Mouse (Mus musculus): Measurements from ENCODE around the gene Rtn4ip1.
"Not testable (repeated sequence)": the region's sequence is repeated elsewhere in the genome, so short reads cannot be mapped to it uniquely, and the experiment has no call there.

Gene Rtn4ip1

DNA sequence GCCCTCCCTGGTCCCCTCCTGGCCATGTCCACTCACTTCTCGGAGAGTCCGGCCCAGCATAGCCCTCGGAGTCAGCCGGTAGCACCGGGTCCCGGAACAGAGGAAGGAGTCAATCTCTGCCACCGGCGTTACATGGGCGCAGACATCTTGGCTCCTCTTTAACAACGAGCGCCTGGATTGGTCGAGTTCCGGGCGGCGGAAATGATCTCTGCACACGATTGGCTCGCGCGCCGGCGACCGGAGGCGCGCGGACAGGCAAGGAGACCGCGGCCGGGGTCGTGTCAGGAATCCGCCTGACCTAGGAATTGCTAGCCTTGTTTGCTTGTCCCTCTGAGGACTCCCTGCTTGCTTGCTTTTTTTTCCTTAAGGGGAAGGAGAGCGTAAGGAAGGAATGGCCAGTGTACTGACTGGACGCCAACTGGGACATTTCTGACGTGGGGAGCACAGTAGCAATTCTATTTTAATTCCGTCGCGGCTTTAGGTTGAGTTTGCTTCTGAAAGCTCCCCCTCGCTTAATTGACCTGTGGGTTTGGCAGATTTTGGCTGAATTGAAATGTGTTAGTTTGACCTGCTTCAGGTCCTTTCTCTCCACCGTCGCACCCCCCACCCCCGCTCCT is at the start of gene Rtn4ip1, which contains the start of gene Qrsl1:
Gene Rtn4ip1, plus strand, starts transcription at position 230 of the 617 bp plus-strand sequence.
Gene Qrsl1, minus strand, starts transcription at position 168 of the 617 bp plus-strand sequence.
- in situ Hi-C loops (cut with MseI, MboI), result no loop called here

DNA sequence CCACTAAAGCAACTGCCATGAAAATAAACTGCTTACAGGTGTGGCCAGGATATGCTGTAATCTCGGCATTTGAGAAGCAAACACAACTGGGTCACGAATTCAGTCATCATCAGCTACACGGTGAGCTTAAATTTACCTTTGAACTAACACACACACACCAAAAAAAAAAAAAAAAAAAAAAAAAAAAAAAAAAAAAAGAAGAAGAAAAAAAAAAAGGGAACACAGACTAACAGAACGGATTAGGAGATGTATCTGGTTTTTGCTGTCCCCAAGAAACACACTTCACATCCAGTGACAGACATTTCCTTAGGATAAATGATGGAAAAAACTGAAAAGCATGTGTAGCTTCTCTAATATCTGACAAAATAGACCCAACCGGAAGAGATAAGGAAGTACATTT is 49.7 kb upstream of the Rtn4ip1 start:
- in situ Hi-C loops (cut with MseI, MboI), result no loop called here

DNA sequence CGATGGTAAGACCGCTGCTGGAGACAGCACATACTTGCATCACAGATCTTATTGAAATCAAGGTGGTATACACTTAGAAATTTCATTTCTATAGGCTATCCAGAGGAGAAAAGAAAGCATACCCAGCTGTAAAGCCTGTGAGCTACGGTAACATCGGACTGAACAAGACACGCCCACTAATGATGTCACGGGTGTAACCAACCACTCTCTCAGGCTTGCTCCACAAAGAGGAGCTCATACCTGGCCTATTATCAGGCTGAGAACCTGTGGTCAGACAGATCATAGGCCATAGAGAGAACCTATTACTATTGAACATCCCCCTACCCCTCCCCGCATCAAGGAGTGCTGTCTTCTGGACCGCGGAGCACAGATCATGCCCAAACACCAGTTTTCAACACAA is 45.7 kb upstream of the Rtn4ip1 start:
- in situ Hi-C loops (cut with MseI, MboI), result no loop called here

DNA sequence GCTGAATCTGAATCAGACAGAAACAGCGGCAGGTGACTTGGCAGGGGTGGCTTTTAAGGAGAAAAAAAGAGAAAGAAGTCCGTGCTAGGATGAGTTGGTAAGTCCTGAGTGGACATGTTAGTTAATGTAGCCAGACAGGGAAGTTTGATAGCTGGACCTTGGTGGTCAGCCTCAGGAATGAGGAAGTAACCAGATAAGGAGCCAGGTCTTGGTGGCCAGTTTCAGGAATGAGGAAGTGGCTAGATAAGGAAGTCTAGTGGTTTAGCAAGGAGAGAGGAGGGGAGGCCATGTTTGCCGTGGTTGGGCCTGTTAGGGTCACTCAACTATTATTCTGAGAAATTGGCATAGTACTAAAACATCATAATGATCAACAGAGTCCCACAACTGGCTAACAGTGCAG is 45.3 kb upstream of the Rtn4ip1 start:
- in situ Hi-C loops (cut with MseI, MboI), result no loop called here

DNA sequence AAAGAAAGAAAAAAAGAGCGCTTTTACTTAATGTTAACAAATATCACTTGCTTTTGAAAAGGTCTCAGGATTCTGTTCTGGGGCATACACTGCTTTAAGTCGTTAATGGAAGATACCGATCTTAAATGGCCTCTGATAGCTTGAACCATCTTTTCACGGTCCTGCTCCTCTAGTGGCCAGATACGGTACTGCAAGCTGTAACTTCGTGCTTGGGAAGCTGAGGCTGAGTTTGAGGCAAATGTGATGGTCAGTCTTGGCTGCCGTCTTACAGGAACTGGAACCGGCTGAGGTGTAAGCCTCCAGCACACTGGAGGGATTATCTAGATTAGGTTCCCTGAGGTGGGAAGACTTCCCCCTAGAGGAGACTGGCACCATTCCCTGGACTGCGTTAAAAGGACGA is 30.9 kb upstream of the Rtn4ip1 start:
- in situ Hi-C loops (cut with MseI, MboI), result no loop called here

DNA sequence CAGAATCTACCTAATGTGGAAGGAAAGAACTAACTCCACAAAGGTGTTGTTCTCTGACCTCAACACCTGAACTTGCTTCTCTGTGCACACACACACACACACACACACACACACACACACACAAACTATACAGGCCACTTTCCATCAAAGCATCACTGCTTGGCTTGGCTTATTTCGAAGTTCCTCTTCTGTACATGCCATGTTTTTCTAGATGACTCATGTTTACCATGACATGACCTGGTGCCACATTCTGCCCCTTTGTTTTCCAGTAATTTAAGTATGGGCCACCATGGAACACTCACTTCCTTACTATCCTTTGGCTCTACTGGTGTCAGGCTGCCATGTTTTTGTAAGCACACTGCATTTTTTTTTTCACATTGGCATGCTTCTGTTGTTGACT is 30.1 kb upstream of the Rtn4ip1 start:
- in situ Hi-C loops (cut with MseI, MboI), result no loop called here

DNA sequence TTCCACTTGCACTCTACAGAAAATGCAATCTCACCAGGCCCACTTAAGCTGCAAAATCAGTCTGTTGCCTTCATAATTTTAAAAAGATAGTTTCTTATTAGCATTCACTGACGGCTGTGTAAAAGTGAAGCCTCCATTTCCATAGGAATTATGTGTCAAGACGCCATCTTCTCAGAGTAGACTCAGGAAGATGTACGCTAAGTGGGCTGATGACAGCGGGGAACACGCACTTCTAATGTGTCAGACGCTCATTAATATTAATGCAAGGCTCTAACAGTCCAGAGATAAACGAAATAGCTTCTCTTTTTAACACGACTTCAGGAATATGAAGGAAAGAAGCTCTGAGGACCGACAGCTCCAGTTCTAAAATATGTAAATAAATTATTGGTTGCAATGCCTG is 13.9 kb upstream of the Rtn4ip1 start:
- in situ Hi-C loops (cut with MseI, MboI), result no loop called here

DNA sequence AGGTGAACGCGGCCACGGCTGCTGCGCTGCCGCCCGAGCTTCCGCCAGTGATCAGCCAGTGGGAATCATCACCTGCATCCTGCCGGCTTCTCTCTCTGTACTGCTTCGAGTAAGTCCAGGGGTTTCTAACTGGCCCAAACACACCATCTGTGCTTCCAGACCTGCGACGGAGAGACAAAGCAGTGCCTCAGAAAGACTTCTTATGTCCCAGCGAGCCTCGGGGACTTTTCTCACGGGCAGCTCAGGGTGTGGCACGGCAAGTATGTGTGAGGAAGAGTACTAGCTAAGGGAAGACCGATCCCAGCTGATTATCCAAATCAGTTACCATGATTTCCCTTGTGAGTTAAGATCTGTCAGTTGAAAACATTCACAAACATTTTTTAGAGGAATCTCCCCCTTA is 12.6 kb upstream of the Rtn4ip1 start:
- in situ Hi-C loops (cut with MseI, MboI), result no loop called here

DNA sequence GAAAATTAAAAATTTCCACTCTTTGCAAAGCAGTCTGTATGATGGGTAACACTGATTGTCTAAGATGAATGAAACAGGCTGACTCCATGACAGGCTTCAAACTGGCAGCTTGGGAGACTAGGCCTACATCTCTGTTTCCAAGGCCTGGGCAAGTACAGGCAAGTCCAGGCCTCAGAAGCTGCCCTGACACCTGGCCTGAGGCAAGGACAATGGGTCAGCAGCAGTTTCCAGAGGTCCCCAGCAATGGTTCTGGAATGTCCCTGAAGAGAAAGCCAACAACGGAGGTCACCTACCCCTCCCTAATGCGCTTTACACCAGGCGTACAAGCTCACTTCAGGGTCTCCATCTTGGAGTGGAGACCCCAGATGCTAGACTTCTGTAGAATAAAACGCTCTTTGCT is 8.6 kb upstream of the Rtn4ip1 start:
- in situ Hi-C loops (cut with MseI, MboI), result no loop called here

DNA sequence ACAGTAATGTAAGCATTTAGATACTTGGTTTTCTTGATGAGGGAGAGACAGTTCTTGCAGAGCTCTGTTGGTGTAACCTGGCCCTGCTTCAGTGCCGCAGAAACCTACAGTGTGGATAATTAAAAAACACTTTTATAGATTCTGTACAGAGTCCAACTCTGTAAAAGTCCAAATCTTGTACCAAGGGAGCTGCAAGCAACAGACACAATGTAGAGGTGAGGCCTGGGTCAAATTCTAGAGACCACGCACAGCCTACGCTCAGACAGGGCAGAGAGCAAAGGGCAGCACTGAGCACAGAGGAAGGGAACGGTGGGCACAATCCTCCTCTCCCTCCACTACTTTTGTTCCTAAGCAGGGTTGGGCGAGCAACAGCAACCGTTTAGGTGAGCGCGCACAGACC is 5.5 kb upstream of the Rtn4ip1 start:
- in situ Hi-C loops (cut with MseI, MboI), result no loop called here

DNA sequence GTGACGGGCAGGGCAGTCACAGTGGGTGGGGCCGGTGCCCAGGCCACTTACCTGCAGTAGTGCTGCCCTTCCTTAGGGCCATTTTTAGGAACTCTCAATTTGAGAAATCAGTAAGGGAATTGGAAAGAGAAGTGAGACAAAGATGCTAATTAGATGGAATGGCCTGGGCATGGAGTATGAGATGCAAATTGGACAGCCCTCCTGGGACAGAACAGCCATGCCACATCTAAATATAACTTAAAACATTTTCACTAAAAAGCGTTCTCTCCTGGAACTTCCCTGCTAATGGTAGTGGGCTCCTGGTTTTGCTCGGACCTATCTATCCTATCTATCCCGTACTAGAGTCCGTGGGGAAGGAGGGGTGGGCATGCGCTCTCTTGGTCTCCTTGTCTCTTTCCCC is 3.3 kb upstream of the Rtn4ip1 start:
- in situ Hi-C loops (cut with MseI, MboI), result no loop called here

DNA sequence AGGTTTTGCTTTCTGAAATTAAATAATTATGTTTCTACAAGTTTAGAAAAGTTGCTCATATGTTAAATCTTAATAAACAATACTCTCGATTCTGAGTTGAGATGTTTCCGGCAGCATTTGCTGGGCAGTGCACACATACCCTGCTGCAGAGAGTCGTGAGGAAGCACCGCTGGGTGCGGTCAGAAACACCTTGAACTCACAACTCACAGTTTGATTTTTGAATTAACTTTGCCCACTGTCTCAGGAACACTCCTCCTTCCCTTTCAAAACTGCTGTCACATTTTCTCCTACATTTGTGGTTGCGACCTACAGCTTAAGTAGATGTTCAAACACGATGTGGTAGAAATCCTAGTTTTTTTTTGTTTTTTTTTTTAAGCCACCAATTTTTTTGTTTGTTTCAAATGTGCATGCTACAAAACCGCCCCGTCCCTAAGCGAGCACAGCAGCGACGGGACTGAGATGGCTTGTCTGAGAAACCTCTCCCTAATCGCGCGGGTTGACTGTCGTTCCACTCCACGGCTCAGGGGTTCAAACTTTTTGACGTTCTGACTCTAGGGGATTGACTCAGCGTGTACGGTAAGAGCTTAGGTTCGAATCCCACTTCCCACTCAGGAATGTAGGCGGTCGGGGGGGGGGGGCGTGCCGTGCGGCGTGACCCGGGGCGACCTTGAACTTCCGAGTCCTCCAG is 580 bp upstream of the Rtn4ip1 start:
- in situ Hi-C loops (cut with MseI, MboI), result no loop called here

DNA sequence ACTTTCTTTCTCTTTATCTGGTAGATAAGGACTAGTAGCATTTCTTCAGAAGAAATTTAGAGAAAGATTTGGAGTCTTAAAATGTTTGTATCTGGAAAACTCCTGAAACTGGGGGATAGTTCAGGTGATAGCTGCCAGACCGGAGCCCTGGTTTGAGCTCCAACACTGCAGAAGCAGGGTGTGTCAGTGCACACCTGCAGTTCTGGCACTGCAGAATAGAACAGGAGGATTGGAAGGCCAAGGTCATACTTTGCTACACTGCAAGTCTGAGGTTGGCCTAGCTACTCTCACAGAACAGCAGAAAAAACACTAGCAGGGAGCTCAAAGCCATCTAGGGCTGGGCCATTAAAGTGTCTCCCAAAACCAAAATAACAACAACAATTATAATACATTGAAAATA is 3.0 kb downstream of the Rtn4ip1 start:
- in situ Hi-C loops (cut with MseI, MboI), result no loop called here

DNA sequence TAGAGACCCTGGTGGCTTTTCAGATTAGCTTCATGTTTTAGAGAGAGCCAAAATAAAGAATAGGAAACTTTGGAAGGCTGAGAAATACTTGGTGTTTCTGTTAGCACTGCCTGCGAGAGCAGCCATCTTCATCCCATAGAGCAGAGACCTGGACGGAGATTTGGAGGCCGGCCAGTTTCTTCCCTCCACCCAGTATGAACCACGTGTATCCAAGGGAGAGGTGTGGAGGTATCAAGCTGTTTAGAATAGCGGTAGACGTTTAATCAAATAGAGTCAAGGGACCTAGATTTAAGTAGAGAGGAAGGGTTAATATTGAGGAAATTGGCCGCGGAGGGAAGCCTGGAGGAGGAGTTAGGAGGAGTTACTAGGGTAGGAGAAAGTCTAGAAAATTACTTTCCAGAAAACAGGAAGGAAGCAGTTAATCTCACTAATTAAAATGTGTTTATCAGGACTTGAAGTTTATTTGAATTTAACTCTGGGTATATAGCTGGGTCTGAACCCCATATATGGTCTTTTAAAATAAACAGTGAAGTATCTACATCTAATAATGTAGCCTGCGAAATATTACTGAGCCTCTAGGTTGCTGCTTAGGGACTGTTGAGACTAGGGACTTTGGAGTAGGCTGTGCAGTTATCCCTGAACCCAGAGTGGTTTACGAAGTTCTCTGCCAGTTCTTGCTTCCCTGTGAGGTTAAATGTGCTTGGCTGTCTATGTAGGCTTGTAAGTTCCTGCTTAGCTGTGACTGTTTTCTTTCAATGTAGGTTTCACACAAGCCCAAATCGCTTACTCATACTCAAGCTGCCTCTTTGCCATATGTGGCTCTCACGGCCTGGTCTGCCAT is 8.6 kb downstream of the Rtn4ip1 start:
- in situ Hi-C loops (cut with MseI, MboI), result loop anchor here in 1 of 2 experiments (10.0 kb wide), 1 partner anchor 335 kb away; the partner anchor contains the start of gene Cd24a

DNA sequence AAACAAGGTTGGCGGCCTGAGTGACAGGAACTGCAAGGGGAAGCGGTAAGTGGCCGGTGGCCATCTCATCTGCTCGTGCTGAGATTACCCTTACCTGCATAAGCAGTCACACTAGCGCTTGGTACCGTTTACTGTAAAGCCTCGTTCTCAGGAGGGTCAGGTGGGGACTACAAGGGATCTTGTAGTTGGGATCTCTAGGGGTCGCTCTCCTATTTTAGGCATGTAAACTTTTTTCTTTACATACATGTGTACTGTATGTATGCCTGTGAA is 9.2 kb downstream of the Rtn4ip1 start:
- in situ Hi-C loops (cut with MseI, MboI), result loop anchor here in 1 of 2 experiments (10.0 kb wide), 1 partner anchor 336 kb away; the partner anchor contains the start of gene Cd24a

DNA sequence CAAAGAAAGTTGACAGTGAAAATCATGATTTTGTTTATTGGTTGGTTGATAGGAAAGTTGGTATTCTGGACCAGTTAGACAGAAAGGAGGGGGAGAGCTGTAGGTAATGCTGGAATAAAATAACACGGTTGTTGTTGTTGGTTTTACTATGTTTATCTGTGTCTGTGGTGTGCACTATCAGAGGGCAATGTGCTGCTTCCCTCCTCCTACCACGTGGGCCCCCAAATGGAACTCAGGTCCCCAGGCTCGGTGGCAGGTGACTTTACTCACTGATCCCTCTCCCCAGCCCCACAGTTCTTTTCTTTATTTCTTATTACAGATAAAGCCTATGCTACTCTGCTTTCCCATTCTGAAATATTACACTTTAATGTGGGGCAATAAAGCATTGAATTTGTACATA is 10.6 kb downstream of the Rtn4ip1 start:
- in situ Hi-C loops (cut with MseI, MboI), result loop anchor here in 1 of 2 experiments (10.0 kb wide), 1 partner anchor 337 kb away; the partner anchor contains the start of gene Cd24a

DNA sequence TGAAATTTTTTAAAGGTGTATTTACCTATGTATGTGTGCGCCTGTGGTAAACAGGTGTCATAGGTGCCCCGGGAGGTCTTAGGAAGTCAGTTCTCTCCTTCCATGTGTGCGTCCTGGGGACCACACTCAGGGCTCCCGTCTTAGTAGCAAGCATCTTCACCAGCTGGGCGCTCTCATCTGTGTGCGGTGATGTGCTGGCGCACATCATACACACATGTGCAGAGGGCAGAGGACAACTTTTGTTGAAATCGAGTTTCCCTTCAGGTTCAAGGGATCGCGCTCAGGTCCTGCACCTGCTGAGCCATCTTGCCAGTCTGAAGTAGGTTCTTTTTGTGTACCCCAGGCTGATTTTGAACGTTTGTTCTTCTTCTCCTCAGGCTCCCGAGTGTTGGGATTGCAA is 14.6 kb downstream of the Rtn4ip1 start:
- in situ Hi-C loops (cut with MseI, MboI), result loop anchor here in 1 of 2 experiments (10.0 kb wide), 1 partner anchor 341 kb away; the partner anchor contains the start of gene Cd24a

DNA sequence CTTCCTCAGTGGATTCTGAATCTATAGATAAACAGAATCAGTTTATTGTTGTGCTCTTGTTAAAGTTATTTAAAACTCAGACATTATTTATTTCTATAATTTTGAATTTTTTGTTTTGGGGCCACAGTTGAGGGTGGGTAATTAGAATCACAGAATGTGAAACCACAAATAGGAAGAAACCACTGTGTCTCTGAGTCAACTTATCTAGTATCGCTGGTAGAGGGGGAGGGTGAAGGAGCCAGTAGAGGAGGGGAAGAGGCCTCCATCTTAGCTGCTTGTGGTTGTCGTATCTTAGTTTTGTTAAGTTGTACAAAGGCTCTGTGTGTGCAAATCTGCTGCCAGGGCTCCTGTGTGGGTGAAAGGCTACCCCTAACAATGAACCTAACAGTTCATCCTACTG is 15.1 kb downstream of the Rtn4ip1 start:
- in situ Hi-C loops (cut with MseI, MboI), result loop anchor here in 1 of 2 experiments (10.0 kb wide), 1 partner anchor 342 kb away; the partner anchor contains the start of gene Cd24a

DNA sequence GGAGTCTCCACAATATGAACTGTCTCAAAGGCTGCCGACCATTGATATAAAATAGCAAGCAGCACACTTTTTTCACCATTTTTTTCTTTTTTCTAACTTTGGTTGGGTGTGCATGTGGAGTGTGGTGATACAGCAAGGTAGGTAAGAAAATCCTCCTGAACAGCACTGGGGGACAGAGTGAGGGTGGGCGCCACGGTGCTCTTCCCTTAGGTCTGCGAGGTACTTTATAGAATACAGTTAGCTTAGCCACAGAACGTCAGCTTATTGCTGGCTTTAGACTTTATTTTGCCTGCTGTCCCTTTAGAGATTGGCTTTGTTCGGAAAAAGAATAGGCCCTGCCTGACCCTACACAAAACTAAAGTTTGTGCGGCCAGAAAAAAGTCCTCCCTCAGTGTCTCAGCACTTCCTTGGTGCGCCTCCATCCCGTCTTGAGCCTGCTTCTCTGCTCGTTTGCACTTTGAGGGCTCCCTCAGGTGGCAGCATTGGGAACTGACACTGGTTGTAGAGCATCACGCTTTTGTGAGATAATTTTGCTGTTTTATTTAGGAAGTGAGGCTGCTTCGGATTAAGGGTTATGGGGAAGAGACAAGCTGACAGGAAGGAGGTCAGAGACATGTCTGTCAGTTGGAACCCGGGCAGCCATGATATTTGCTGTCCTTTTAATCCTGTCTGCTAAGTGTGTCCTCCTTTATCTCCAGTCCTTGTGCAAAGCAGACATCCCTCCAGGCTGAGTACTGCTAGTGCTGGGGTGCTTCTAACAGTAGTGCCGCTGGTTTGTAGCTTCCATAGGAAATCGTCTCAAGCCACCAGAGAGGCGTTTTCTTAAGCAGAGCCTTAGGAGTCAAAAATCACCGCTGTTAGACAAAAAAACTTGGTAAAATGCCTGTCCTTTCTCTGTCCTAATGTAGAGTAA is 17.3 kb downstream of the Rtn4ip1 start:
- in situ Hi-C loops (cut with MseI, MboI), result loop anchor here in 1 of 2 experiments (10.0 kb wide), 1 partner anchor 344 kb away; the partner anchor contains the start of gene Cd24a

DNA sequence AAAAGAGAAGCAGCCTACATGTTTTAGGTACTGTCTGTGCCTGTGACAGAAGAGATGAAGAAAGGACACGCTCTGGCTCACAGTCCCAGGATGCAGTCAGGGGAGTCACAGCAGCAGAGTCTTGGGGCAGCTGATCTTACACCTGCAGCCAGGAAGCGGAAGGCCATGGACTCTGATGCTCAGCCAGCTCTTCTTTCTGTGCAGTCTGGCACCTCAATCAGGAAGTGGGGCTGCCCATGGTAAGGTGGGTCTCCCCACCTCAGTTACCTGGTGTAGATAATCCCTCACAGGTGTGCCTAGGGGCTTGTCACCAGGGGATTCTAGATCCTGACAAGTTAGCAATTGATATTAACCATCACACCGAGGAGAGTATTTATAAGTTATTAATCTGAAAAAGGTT is 21.5 kb downstream of the Rtn4ip1 start:
- in situ Hi-C loops (cut with MseI, MboI), result loop anchor here in 1 of 2 experiments (5.0 kb wide), 1 partner anchor 346 kb away; the partner anchor contains the start of gene Cd24a

DNA sequence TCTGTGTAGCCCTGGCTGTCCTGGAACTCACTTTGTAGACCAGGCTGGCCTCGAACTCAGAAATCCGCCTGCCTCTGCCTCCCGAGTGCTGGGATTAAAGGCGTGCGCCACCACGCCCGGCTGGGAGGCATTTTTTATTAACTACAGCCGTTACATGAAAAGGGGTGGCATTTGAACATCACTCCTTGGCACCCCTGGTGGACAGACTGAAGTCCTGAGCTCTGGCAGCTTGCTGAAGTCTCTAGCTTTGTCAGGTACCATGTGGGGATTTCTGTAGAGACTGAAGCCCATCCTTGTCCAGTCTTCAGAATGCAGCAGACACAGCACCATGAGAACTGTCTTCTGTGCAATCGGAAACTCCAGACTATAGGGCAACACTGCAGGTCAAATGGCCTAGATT is 24.2 kb downstream of the Rtn4ip1 start:
- in situ Hi-C loops (cut with MseI, MboI), result not testable (repeated sequence)
